Comparison of ENCODE assay signal across 21 mouse cellular contexts in genomic region chr13:92759096-92759495, GRCm38 (mm10). TPM values are rescaled to one million over a fixed set of nuclear protein-coding genes. Genes with fewer than 3 reads are reported as not detected.
DNase-seq lines count a peak whose midpoint lies in the region; ATAC-seq lines count a peak whose summit lies in the region.
"Had no signal": no experiment of that assay in that cellular context is flagged by ENCODE, and none has a peak within 500 bp of the region (broad histone marks: within the 10 kb centered on the region; RNA-seq: fewer than 3 reads in every experiment).

No protein-coding gene starts in this region.

- no peak overlapping the region for H3K9ac ChIP-seq in heart, embryonic 14.5 days (ENCODE audit: low read length)
- no peak overlapping the region for H3K9ac ChIP-seq in heart, embryonic 16.5 days (ENCODE audit: low read length)
- H3K9ac ChIP-seq: embryonic facial prominence, embryonic 13.5 days; forebrain, embryonic 13.5 days; forebrain, postnatal 0 days; hindbrain, embryonic 15.5 days had no signal

- intact Hi-C loops in heart, postnatal 36 days (cut with DNase I), result loop anchor here (10.0 kb wide), 1 partner anchor 856 kb away; no protein-coding TSS in a partner anchor

- H3K36me3 ChIP-seq in heart, embryonic 10.5 days, result peaks cover 40% of the 10 kb centered on the region; the same call in 1 of the 2 replicates
- H3K36me3 ChIP-seq in heart, embryonic 14.5 days (ENCODE audit: control insufficient read depth, insufficient read depth, low read length), result 0 out of 2 replicates have a peak, but pooled peaks cover 5% of the 10 kb centered on the region
- no peaks in the 10 kb centered on the region for H3K36me3 ChIP-seq in heart, embryonic 16.5 days (ENCODE audit: control insufficient read depth, insufficient read depth)
- no peaks in the 10 kb centered on the region for H3K36me3 ChIP-seq in hindbrain, embryonic 10.5 days
- H3K36me3 ChIP-seq: embryonic facial prominence, embryonic 13.5 days; hindbrain, embryonic 15.5 days had no signal

- 68% methylated on average over 4 of the region's 4 CpGs for WGBS in heart, embryonic 10.5 days
- 40% methylated on average over 4 of the region's 4 CpGs for WGBS in heart, embryonic 14.5 days
- 51% methylated on average over 4 of the region's 4 CpGs for WGBS in heart, embryonic 16.5 days
- 94% methylated on average over 4 of the region's 4 CpGs for WGBS in hindbrain, embryonic 10.5 days

- H3K4me2 ChIP-seq in heart, embryonic 14.5 days (ENCODE audit: low read length), result no peak overlapping the region
- no peak overlapping the region for H3K4me2 ChIP-seq in heart, embryonic 16.5 days (ENCODE audit: low read depth, low read length)
- H3K4me2 ChIP-seq: embryonic facial prominence, embryonic 13.5 days; forebrain, embryonic 13.5 days; hindbrain, embryonic 15.5 days had no signal

- peaks cover 25% of the 10 kb centered on the region for H3K4me1 ChIP-seq in heart, embryonic 10.5 days
- H3K4me1 ChIP-seq in heart, embryonic 14.5 days (ENCODE audit: control insufficient read depth in 2 of 2, insufficient read depth in 2 of 2, low read length in 2 of 2), result peaks cover 19% of the 10 kb centered on the region in 2 experiments
- peaks cover 13% of the 10 kb centered on the region for H3K4me1 ChIP-seq in heart, embryonic 16.5 days (ENCODE audit: control insufficient read depth, insufficient read depth, low read length)
- no peaks in the 10 kb centered on the region for H3K4me1 ChIP-seq in hindbrain, embryonic 10.5 days (replicated peaks)
- H3K4me1 ChIP-seq: embryonic facial prominence, embryonic 13.5 days; forebrain, embryonic 13.5 days; hindbrain, embryonic 15.5 days had no signal

- no peak for ATAC-seq in heart, embryonic 14.5 days (ENCODE audit: insufficient number of reproducible peaks, insufficient read depth, low FRiP score, low read depth)
- ATAC-seq in heart, embryonic 16.5 days (replicated peaks; ENCODE audit: extremely low read depth, insufficient read depth, low FRiP score), result peak; percentile 42; the same call in 1 of the 2 replicates
- ATAC-seq: activated CD4-positive, CD25-positive, alpha-beta regulatory T cell, adult 4 months; forebrain, embryonic 13.5 days; forebrain, postnatal 0 days; intestine, postnatal 0 days; Patski had no signal

- peaks cover 33% of the 10 kb centered on the region for H3K27me3 ChIP-seq in heart, embryonic 10.5 days (ENCODE audit: insufficient read depth, poor library complexity, severe bottlenecking)
- H3K27me3 ChIP-seq in heart, embryonic 14.5 days (ENCODE audit: control insufficient read depth, insufficient read depth, low read length), result no peaks in the 10 kb centered on the region
- H3K27me3 ChIP-seq in heart, embryonic 16.5 days (ENCODE audit: control insufficient read depth, insufficient read depth, low read length), result no peaks in the 10 kb centered on the region
- H3K27me3 ChIP-seq in hindbrain, embryonic 10.5 days (ENCODE audit: insufficient read depth, poor library complexity, severe bottlenecking), result no peaks in the 10 kb centered on the region
- H3K27me3 ChIP-seq: CH12.LX; embryonic facial prominence, embryonic 13.5 days; forebrain, embryonic 13.5 days; hindbrain, embryonic 15.5 days had no signal

- no peak for DNase-seq in heart, embryonic 10.5 days (ENCODE audit: low spot score)
- DNase-seq in heart, postnatal 36 days, result no peak
- DNase-seq in heart, postnatal 4 days, result no peak
- peak; percentile 45 for DNase-seq in brain, adult 2 months (ENCODE audit: low read depth, low spot score)
- no peak for DNase-seq in hindbrain, embryonic 10.5 days (ENCODE audit: low spot score)
- DNase-seq: adrenal gland, postnatal 14 days; cerebellum, adult 18-20 months; cerebellum, adult 9-11 months; cerebellum, postnatal 36 days; forebrain, postnatal 0 days; gastrocnemius, postnatal 36 days; kidney, adult 8-10 months had no signal

- peak overlapping the region; percentile 33; the same call in 1 of the 2 replicates for H3K27ac ChIP-seq in heart, embryonic 10.5 days
- peak overlapping the region; percentile 34 to 42; a peak in 3 of 4 replicates for H3K27ac ChIP-seq in heart, embryonic 14.5 days (replicated peaks in 1 of 2; ENCODE audit: control insufficient read depth in 1 of 2, insufficient read depth in 1 of 2, low read depth in 2 of 2, low read length in 2 of 2)
- H3K27ac ChIP-seq in heart, embryonic 16.5 days (ENCODE audit: low read length), result peak overlapping the region; percentile 64
- H3K27ac ChIP-seq in hindbrain, embryonic 10.5 days, result no peak overlapping the region
- H3K27ac ChIP-seq: embryonic facial prominence, embryonic 13.5 days; forebrain, embryonic 13.5 days; hindbrain, embryonic 15.5 days had no signal

- H3K9me3 ChIP-seq in heart, embryonic 10.5 days, result no peaks in the 10 kb centered on the region
- no peaks in the 10 kb centered on the region for H3K9me3 ChIP-seq in heart, embryonic 14.5 days (ENCODE audit: control insufficient read depth, low read length)
- no peaks in the 10 kb centered on the region for H3K9me3 ChIP-seq in heart, embryonic 16.5 days (replicated peaks; ENCODE audit: control insufficient read depth, low read length)
- H3K9me3 ChIP-seq in hindbrain, embryonic 10.5 days, result no peaks in the 10 kb centered on the region
- H3K9me3 ChIP-seq: embryonic facial prominence, embryonic 13.5 days; forebrain, embryonic 13.5 days; hindbrain, embryonic 15.5 days had no signal

- no peak overlapping the region for H3K4me3 ChIP-seq in heart, embryonic 10.5 days
- H3K4me3 ChIP-seq in heart, embryonic 14.5 days (ENCODE audit: control insufficient read depth in 1 of 2, insufficient read depth in 1 of 2, low read depth in 1 of 2, low read length in 2 of 2), result no peak overlapping the region
- no peak overlapping the region for H3K4me3 ChIP-seq in heart, embryonic 16.5 days (ENCODE audit: low read length)
- H3K4me3 ChIP-seq in hindbrain, embryonic 10.5 days, result no peak overlapping the region
- H3K4me3 ChIP-seq: embryonic facial prominence, embryonic 13.5 days; forebrain, embryonic 13.5 days; hindbrain, embryonic 15.5 days had no signal

RNA-seq across cellular contexts. Expression of gene Thbs4, which starts 35.5 kb away (rescaled TPM):
- 38.0 and 59.9 TPM in 2 replicates for polyA plus RNA-seq in heart, embryonic 10.5 days (2016; fragmentation: Nextera tagmentation; extraction: Ambion mirVana)
- total RNA-seq in heart, postnatal 36 days (2021), result 1 to 10 TPM; 3.4 to 3.6 TPM
- 36.0 and 36.8 TPM in 2 replicates for polyA plus RNA-seq in heart, embryonic 14.5 days (2014; fragmentation: Nextera tagmentation; extraction: Ambion mirVana)
- total RNA-seq in heart, postnatal 4 days (2021), result 10 to 100 TPM; 23.8 to 27.2 TPM
- 33.5 and 37.5 TPM in 2 replicates for polyA plus RNA-seq in heart, embryonic 16.5 days (2015; fragmentation: Nextera tagmentation; extraction: Ambion mirVana)
- 1.4 and 2.2 TPM in 2 replicates for polyA plus RNA-seq in hindbrain, embryonic 10.5 days (2016; fragmentation: Nextera tagmentation; extraction: Ambion mirVana)
- total RNA-seq: CH12.LX had no signal
- polyA plus RNA-seq: activated CD4-positive, CD25-positive, alpha-beta regulatory T cell, adult 4 months; Patski had no signal

Comparison
In these comparisons a context has a peak if more than half of its experiments do, and no peak if none do; other contexts are left out.
1. RNA of gene Thbs4, which starts 35.5 kb away (polyA plus RNA-seq): 38.0 to 59.9 TPM in heart, embryonic 10.5 days, 33.5 to 37.5 TPM in heart, embryonic 16.5 days and 36.0 to 36.8 TPM in heart, embryonic 14.5 days; 1.4 to 2.2 TPM in hindbrain, embryonic 10.5 days; every median in the first group is over 10 times any median in the second.